Mouse (Mus musculus): Measurements from ENCODE around the gene Hlx. TPM values are rescaled to one million over a fixed set of nuclear protein-coding genes. Genes with fewer than 3 reads are reported as not detected.
A peak's percentile ranks its signal among the peaks of the same experiment; 100 is the strongest.

Gene Hlx
- total and polyA plus RNA-seq, 2 experiments from 2014 or later: 1.6 to 2.8 TPM

DNA sequence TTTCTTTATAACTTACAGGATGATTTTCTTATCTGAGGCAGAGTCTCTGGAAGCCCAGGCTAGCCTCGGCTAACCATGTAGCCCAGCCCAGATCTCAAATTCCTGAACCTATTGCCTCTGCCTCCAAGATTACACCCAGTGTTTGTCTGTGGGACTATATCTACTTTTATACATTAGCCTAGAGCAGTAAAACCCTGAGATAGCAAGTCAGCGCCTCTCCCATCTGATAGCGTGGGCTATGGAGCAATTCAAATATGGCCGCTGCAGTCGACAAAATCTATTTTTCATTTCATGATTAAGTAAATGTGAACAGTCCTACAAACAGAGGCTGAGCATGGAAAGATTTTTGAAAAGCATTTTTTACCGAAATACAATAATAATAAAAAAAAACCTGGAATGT lies 16.7 kb downstream of the Hlx start:
- no peak overlapping the region for H3K4me3 ChIP-seq (ENCODE audit: low read depth, low read length)
- no peaks in the 10 kb centered on the region for H3K4me1 ChIP-seq (ENCODE audit: insufficient read depth)
- H3K9me3 ChIP-seq (ENCODE audit: low read length): no peaks in the 10 kb centered on the region
- no peak overlapping the region for H3K9ac ChIP-seq
- H3K4me2 ChIP-seq (ENCODE audit: low read depth): no peak overlapping the region
- TF ChIP-seq CTCF (IDR thresholded peaks at IDR 0.05; ENCODE audit: low read depth): no peak
- peaks cover 65% of the 10 kb centered on the region for H3K27me3 ChIP-seq (ENCODE audit: insufficient read depth, low read length)
- H3K36me3 ChIP-seq (ENCODE audit: insufficient read depth): no peaks in the 10 kb centered on the region
- WGBS: 25% methylated on average over 6 of the region's 6 CpGs
- no peak overlapping the region for H3K27ac ChIP-seq (ENCODE audit: low read depth, low read length)
- ATAC-seq (no peak), DNase-seq (peak; percentile 2)

DNA sequence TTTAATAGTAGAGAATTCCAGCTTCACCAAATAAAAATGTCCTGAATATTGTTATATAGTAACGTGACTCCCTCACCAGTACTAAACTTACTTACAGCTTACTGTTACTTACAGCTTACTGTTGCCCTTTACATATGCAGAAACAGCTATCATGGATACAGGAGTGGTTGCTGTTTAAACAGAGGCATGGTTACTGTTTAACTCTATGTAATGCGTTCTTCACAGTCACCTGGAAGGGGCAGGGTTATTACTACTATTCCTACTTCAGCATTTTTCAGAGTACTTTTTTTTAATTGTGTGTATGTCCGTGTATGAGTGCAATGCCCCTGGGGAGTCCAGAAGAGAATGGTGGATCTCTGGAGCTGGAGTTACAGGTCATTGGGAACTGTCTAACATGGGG lies 17.9 kb downstream of the Hlx start:
- no peak for TF ChIP-seq CTCF (IDR thresholded peaks at IDR 0.05; ENCODE audit: low read depth)
- peaks cover 53% of the 10 kb centered on the region for H3K27me3 ChIP-seq (ENCODE audit: insufficient read depth, low read length)
- H3K36me3 ChIP-seq (ENCODE audit: insufficient read depth): no peaks in the 10 kb centered on the region
- no peak overlapping the region for H3K27ac ChIP-seq (ENCODE audit: low read depth, low read length)
- ATAC-seq (no peak), DNase-seq (no peak)
- no peak overlapping the region for H3K4me3 ChIP-seq (ENCODE audit: low read depth, low read length)
- WGBS: 26% methylated on average over 3 of the region's 3 CpGs
- no peak overlapping the region for H3K4me2 ChIP-seq (ENCODE audit: low read depth)
- no peak overlapping the region for H3K9ac ChIP-seq
- no peaks in the 10 kb centered on the region for H3K4me1 ChIP-seq (ENCODE audit: insufficient read depth)
- H3K9me3 ChIP-seq (ENCODE audit: low read length): no peaks in the 10 kb centered on the region

DNA sequence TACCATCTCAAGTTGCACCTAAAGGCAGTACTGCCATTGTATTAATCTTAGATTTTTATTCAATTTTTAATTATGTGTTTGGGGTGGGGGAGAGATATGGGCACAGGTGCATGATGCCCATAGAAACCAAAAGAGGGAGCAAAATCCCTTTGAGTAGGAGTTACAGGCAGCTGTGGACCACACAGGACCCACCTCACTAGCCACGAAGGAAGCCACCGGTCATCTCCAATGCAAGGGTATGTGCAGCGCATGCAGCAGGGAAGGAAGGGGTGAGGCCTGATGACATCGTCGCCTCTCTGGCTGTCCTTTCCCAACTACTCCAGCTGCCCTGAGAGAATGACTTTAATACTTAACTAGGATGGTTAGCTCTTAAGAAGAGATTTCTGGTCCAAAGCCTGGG lies 18.7 kb downstream of the Hlx start:
- Histone ChIP-seq H3K27ac (ENCODE audit: low read depth, low read length) (no peak overlapping the region), H3K4me3 (ENCODE audit: low read depth, low read length) (no peak overlapping the region), H3K27me3 (ENCODE audit: insufficient read depth, low read length) (peaks cover 46% of the 10 kb centered on the region), H3K4me1 (ENCODE audit: insufficient read depth) (no peaks in the 10 kb centered on the region), H3K4me2 (ENCODE audit: low read depth) (no peak overlapping the region), H3K9me3 (ENCODE audit: low read length) (no peaks in the 10 kb centered on the region), H3K36me3 (ENCODE audit: insufficient read depth) (no peaks in the 10 kb centered on the region), H3K9ac (no peak overlapping the region)
- TF ChIP-seq CTCF (IDR thresholded peaks at IDR 0.05; ENCODE audit: low read depth): no peak
- ATAC-seq: no peak
- 63% methylated on average over 5 of the region's 5 CpGs for WGBS
- DNase-seq: no peak

DNA sequence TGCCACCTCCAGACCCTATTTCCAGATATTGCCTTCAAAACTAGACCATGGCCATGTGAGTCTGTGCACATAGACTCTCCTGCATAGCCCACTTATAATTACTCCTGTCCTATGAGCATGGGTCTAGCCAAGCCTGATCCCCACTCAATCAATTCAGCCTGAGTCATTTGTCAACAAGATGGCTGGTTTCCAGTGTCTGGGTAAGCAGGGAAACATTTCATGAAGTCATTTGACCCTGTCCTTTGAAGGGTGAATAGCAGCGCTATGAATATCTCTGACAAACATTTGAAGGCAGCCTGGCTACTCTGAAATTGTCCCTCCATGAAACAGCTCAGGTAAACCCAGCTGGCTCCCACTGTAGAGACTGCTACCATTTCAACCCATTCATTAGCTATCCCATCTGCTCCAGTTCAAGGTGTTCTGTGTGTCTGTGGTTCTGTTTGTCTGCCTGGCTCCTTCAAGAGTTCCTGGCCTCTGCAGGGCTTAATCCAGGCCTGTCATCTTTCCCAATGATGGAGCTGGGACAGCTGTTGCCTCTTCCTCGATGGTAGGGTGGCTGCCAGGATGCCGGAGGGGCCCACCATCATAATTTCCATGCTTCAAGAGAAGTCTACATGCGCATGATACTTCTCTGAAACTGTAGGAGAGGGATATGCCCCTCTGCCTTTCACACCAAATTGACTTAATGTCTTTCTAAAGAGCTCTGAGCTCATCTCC lies 24.7 kb downstream of the Hlx start:
- ATAC-seq: no peak
- no peak for TF ChIP-seq CTCF (IDR thresholded peaks at IDR 0.05; ENCODE audit: low read depth)
- DNase-seq: no peak

DNA sequence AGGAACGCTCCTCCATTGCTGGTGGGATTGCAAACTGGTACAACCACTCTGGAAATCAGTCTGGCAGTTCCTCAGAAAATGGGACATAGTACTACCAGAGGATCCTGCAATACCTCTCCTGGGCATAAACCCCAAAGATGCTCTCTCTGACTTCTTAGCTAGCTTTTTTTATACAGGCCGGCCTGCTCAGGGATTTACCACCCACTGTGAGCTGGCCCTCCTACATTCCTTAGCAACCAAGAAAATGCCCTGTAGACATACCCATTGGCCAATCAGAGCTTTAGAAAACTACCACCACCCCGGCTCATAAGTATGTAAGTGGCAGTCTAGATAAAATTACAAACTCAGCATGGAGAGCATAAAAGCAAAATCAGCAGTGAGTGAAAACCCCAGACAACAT lies 27.5 kb downstream of the Hlx start:
- 35% methylated on average over 3 of the region's 3 CpGs for WGBS
- no peaks in the 10 kb centered on the region for H3K9me3 ChIP-seq (ENCODE audit: low read length)

More for the DNA sequence above, 24.7 kb downstream of the Hlx start:
- no peak overlapping the region for H3K4me2 ChIP-seq (ENCODE audit: low read depth)
- H3K27ac ChIP-seq (ENCODE audit: low read depth, low read length): no peak overlapping the region
- no peaks in the 10 kb centered on the region for H3K36me3 ChIP-seq (ENCODE audit: insufficient read depth)
- H3K9me3 ChIP-seq (ENCODE audit: low read length): no peaks in the 10 kb centered on the region
- no peaks in the 10 kb centered on the region for H3K4me1 ChIP-seq (ENCODE audit: insufficient read depth)
- H3K9ac ChIP-seq: no peak overlapping the region
- peaks cover under 1% of the 10 kb centered on the region; the same call in 1 of the 2 replicates for H3K27me3 ChIP-seq (ENCODE audit: insufficient read depth, low read length)
- no peak overlapping the region for H3K4me3 ChIP-seq (ENCODE audit: low read depth, low read length)
- 65% methylated on average over 4 of the region's 4 CpGs for WGBS

DNA sequence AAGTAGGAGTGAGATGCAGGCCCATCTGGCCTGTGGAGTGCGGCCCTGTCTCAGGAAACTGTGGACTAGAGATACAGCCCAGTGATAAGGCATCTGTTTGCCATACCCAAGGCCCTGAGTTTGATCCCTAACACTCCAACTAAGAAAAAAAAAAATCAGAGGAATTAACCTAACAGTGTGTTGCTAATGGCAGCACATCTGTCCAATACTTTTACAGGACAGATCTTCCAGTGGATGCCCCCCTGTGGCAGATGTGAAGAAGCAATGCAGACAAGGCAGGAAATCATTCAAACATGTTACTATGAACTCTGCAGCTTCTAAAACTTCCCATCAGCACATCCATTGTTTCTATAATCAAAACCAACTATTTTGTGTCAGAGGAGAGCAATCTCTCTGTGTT lies 33.1 kb downstream of the Hlx start:
- ATAC-seq (no peak), DNase-seq (no peak)
- H3K27ac ChIP-seq (ENCODE audit: low read depth, low read length): no peak overlapping the region
- H3K4me2 ChIP-seq (ENCODE audit: low read depth): no peak overlapping the region
- no peak for TF ChIP-seq CTCF (IDR thresholded peaks at IDR 0.05; ENCODE audit: low read depth)
- WGBS: 96% methylated on average over 1 of the region's 1 CpGs
- no peaks in the 10 kb centered on the region for H3K4me1 ChIP-seq (ENCODE audit: insufficient read depth)
- H3K36me3 ChIP-seq (ENCODE audit: insufficient read depth): no peaks in the 10 kb centered on the region
- H3K9ac ChIP-seq: no peak overlapping the region
- H3K9me3 ChIP-seq (ENCODE audit: low read length): no peaks in the 10 kb centered on the region
- H3K4me3 ChIP-seq (ENCODE audit: low read depth, low read length): no peak overlapping the region
- H3K27me3 ChIP-seq (ENCODE audit: insufficient read depth, low read length): no peaks in the 10 kb centered on the region

More for the DNA sequence above, 27.5 kb downstream of the Hlx start:
- Histone ChIP-seq H3K4me2 (ENCODE audit: low read depth) (no peak overlapping the region), H3K4me3 (ENCODE audit: low read depth, low read length) (no peak overlapping the region), H3K27ac (ENCODE audit: low read depth, low read length) (no peak overlapping the region), H3K4me1 (ENCODE audit: insufficient read depth) (no peaks in the 10 kb centered on the region), H3K9ac (no peak overlapping the region), H3K27me3 (ENCODE audit: insufficient read depth, low read length) (no peaks in the 10 kb centered on the region; the same call in 1 of the 2 replicates), H3K36me3 (ENCODE audit: insufficient read depth) (no peaks in the 10 kb centered on the region)
- DNase-seq (no peak), ATAC-seq (no peak)
- no peak for TF ChIP-seq CTCF (IDR thresholded peaks at IDR 0.05; ENCODE audit: low read depth)

DNA sequence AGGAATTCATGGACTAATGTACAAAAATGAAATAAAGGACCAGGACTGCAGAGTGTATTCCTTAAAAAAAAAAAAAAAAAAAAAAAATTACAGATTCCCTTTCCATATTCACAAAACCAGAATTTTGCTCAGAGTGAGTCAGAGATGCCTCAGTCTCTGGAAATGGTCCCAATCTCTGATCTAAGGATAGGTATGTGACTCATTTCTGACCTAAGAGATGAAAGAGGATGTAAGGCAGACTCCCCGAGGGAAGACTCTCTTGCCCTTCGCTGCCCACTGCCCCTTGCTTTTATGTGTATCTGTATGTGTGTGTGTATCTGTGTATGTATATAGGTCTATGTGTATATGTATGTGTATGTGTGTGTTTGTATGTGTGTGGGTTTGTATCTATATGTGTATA lies 37.0 kb downstream of the Hlx start:
- no peaks in the 10 kb centered on the region for H3K36me3 ChIP-seq (ENCODE audit: insufficient read depth)
- no peak overlapping the region for H3K9ac ChIP-seq
- H3K4me3 ChIP-seq (ENCODE audit: low read depth, low read length): no peak overlapping the region
- DNase-seq (no peak), ATAC-seq (no peak)
- H3K9me3 ChIP-seq (ENCODE audit: low read length): no peaks in the 10 kb centered on the region
- no peaks in the 10 kb centered on the region for H3K4me1 ChIP-seq (ENCODE audit: insufficient read depth)
- no peaks in the 10 kb centered on the region for H3K27me3 ChIP-seq (ENCODE audit: insufficient read depth, low read length)
- H3K27ac ChIP-seq (ENCODE audit: low read depth, low read length): no peak overlapping the region
- TF ChIP-seq CTCF (IDR thresholded peaks at IDR 0.05; ENCODE audit: low read depth): no peak
- 82% methylated on average over 2 of the region's 2 CpGs for WGBS
- H3K4me2 ChIP-seq (ENCODE audit: low read depth): no peak overlapping the region
